Mouse (Mus musculus) stomach, embryonic 15.5 days (tissue): Measurements from ENCODE around the gene Pogk. TPM values are rescaled to one million over a fixed set of nuclear protein-coding genes. Genes with fewer than 3 reads are reported as not detected.

Experiments used
- ATAC-seq: fragments of 200-750 bp; cut with Nextera tagmentation; 2 replicates; pipeline ENCODE4 v1.8.0; 2017; ENCODE audit warnings: low read depth, moderate number of reproducible peaks, moderate TSS enrichment; ENCODE audit not compliant: insufficient read depth, low FRiP score
- H3K27ac ChIP-seq: fragments of 300-500 bp; sonication (generic); 2 replicates; pipeline ENCODE4 v1.5.1; 2015; ENCODE audit warnings: mild to moderate bottlenecking, inconsistent platforms
- H3K27me3 ChIP-seq: fragments of 300-500 bp; sonication (generic); replicated peaks from 2 replicates; pipeline ENCODE4 v1.6.1; 2015; ENCODE audit warnings: inconsistent platforms
- H3K36me3 ChIP-seq: fragments of 300-500 bp; sonication (generic); 2 replicates; pipeline ENCODE4 v1.6.1; 2015; ENCODE audit warnings: inconsistent platforms
- H3K4me1 ChIP-seq: fragments of 300-500 bp; sonication (generic); 2 replicates; pipeline ENCODE4 v1.6.1; 2015; ENCODE audit warnings: inconsistent platforms
- H3K4me2 ChIP-seq: fragments of 300-500 bp; sonication (generic); 2 replicates; pipeline ENCODE4 v1.6.1; 2015; ENCODE audit warnings: mild to moderate bottlenecking, inconsistent platforms
- H3K4me3 ChIP-seq: fragments of 300-500 bp; sonication (generic); replicated peaks from 2 replicates; pipeline ENCODE4 v1.5.1; 2015; ENCODE audit warnings: inconsistent platforms
- H3K9ac ChIP-seq: fragments of 300-500 bp; sonication (generic); 2 replicates; pipeline ENCODE4 v1.6.1; 2015; ENCODE audit warnings: inconsistent platforms
- H3K9me3 ChIP-seq: fragments of 300-500 bp; sonication (generic); 2 replicates; pipeline ENCODE4 v1.6.1; 2016; ENCODE audit warnings: inconsistent platforms
- WGBS: fragments of 180-500 bp; shearing (Covaris S2); methylation state at CpG from one replicate; pipeline ENCODE4 v1.1.7; 2015; 5-methylcytosine and 5-hydroxymethylcytosine counted together
- polyA plus RNA-seq: library from polyadenylated mRNA; unstranded; fragments of >200 nt; fragmentation: Nextera tagmentation; extraction: Ambion mirVana; gene quantifications from 2 replicates; pipeline ENCODE4 v1.2.1, GENCODE M21; 2015

Gene Pogk
- polyA plus RNA-seq, 1 experiment from 2014 or later, result 10.3 TPM

- Histone ChIP-seq H3K27me3 (no peaks in the 10 kb centered on the region), H3K27ac (no peak overlapping the region), H3K9ac (no peak overlapping the region), H3K9me3 (no peaks in the 10 kb centered on the region), H3K36me3 (no peaks in the 10 kb centered on the region), H3K4me2 (no peak overlapping the region), H3K4me3 (no peak overlapping the region), H3K4me1 (no peaks in the 10 kb centered on the region)
- ATAC-seq, result no peak
- WGBS, result 62% methylated on average over 5 of the region's 5 CpGs
Measured at GRCm38 (mm10) chr1:166343586-166343985, 66.1 kb downstream of the Pogk start.

- no peaks in the 10 kb centered on the region for H3K4me1 ChIP-seq
- H3K27ac ChIP-seq, result no peak overlapping the region
- H3K27me3 ChIP-seq, result no peaks in the 10 kb centered on the region
- H3K9me3 ChIP-seq, result no peaks in the 10 kb centered on the region
- WGBS, result 76% methylated on average over 1 of the region's 1 CpGs
- ATAC-seq, result no peak
- no peak overlapping the region for H3K4me3 ChIP-seq
- H3K4me2 ChIP-seq, result no peak overlapping the region
- H3K36me3 ChIP-seq, result no peaks in the 10 kb centered on the region
- no peak overlapping the region for H3K9ac ChIP-seq
Measured at GRCm38 (mm10) chr1:166342539-166342938, 67.1 kb downstream of the Pogk start.

DNA sequence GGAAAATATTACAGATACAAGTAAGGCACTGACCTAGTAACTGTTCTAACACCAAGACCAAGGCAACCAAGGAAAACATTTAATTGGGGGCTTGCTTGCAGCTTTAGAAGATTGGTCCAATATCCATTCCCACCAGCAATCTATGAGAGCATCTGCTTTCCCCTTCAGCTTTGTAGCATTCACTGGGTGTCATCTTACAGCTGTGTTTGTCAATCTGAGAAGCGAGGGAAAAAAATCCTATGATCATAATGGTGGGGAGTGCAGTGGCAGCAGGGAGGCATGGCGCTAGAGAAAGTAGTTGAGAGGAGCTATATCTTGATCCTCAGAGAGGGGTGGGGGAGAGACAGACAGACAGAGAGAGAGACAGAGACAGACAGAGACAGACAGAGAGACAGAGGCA, 67.6 kb downstream of the Pogk start:
- WGBS, result 67% methylated on average over 2 of the region's 2 CpGs
- Histone ChIP-seq H3K4me3 (no peak overlapping the region), H3K9ac (no peak overlapping the region), H3K4me1 (no peaks in the 10 kb centered on the region), H3K9me3 (no peaks in the 10 kb centered on the region), H3K27me3 (no peaks in the 10 kb centered on the region), H3K27ac (no peak overlapping the region), H3K4me2 (no peak overlapping the region), H3K36me3 (no peaks in the 10 kb centered on the region)
- no peak for ATAC-seq

DNA sequence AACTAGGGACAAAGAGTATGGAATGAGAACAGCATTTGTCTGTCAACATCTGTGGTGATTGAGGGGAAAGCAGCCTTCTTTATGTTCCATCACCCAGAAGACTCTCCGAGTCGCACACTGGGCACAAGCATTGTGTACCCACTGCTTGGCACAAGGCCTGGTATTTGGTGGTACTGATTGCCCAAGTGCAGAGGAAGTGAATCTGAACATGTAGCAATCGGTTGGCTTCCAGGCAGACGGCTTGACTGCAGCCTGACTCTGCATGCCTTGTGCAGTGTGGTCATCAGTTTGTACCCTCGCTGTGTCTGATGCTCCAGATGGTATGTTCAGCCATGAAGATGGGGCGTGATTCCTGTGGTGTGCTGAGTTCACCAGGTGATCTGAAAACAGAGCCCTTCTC, 70.6 kb downstream of the Pogk start:
- Histone ChIP-seq H3K4me1 (no peaks in the 10 kb centered on the region), H3K9me3 (no peaks in the 10 kb centered on the region), H3K27ac (no peak overlapping the region), H3K36me3 (no peaks in the 10 kb centered on the region), H3K4me3 (no peak overlapping the region), H3K27me3 (no peaks in the 10 kb centered on the region), H3K9ac (no peak overlapping the region), H3K4me2 (no peak overlapping the region)
- 78% methylated on average over 6 of the region's 6 CpGs for WGBS
- ATAC-seq, result no peak

Other genes starting within 250 kb of the Pogk start
- not detected in 2 replicates for gene Mael, start 171.1 kb downstream of the Pogk start, polyA plus RNA-seq
- gene Ildr2, start 155.7 kb downstream of the Pogk start, polyA plus RNA-seq, result 1.3 and 1.5 TPM in 2 replicates
- 42.6 and 44.8 TPM in 2 replicates for gene Tada1, start 30.8 kb downstream of the Pogk start, polyA plus RNA-seq
- not detected in 2 replicates for gene Gm4846, start 87.7 kb upstream of the Pogk start, polyA plus RNA-seq
- gene Gm4847, start 237.8 kb upstream of the Pogk start, polyA plus RNA-seq, result not detected in 2 replicates